18 mouse cellular contexts compared by ENCODE assay signal in genomic region chr4:62429616-62430015, GRCm38 (mm10). TPM values are rescaled to one million over a fixed set of nuclear protein-coding genes. Genes with fewer than 3 reads are reported as not detected.
"Had no signal": no experiment of that assay in that cellular context is flagged by ENCODE, and none has a peak within 500 bp of the region (broad histone marks: within the 10 kb centered on the region; RNA-seq: fewer than 3 reads in every experiment).

No protein-coding gene starts in this region.

- H3K4me1 ChIP-seq: neural tube, embryonic 15.5 days; stomach, embryonic 15.5 days had no signal

- H3K27ac ChIP-seq: neural tube, embryonic 15.5 days; stomach, embryonic 15.5 days; stomach, postnatal 0 days had no signal

- H3K9ac ChIP-seq: neural tube, embryonic 15.5 days; stomach, embryonic 15.5 days had no signal

- H3K4me3 ChIP-seq: neural tube, embryonic 15.5 days; stomach, embryonic 15.5 days had no signal

- H3K9me3 ChIP-seq: neural tube, embryonic 15.5 days; stomach, embryonic 15.5 days had no signal

- DNase-seq: retina, postnatal 1 day; right cerebral cortex, adult 18-20 months; right cerebral cortex, postnatal 14 days; right cerebral cortex, postnatal 25 days; right cerebral cortex, postnatal 4 days; spleen, adult 18-20 months; thymus, adult 18-20 months; thymus, adult 2 months; thymus, postnatal 14 days; thymus, postnatal 25 days; thymus, postnatal 36 days; thymus, postnatal 4 days had no signal

- H3K27me3 ChIP-seq: neural tube, embryonic 15.5 days; stomach, embryonic 15.5 days had no signal

- H3K36me3 ChIP-seq: stomach, embryonic 15.5 days had no signal

- H3K4me2 ChIP-seq: neural tube, embryonic 15.5 days; stomach, embryonic 15.5 days had no signal

RNA-seq across cellular contexts. Expression of gene Rnf183, which starts 5.4 kb away (rescaled TPM):
- total RNA-seq: neutrophil, adult 5-6 weeks had no signal
- polyA plus RNA-seq: spleen, adult 2 months; stomach, embryonic 14.5 days; stomach, embryonic 15.5 days had no signal
